Mouse (Mus musculus) forebrain, embryonic 10.5 days (tissue): ENCODE measurements at regions not wholly inside any gene's neighbourhood (a gene's known extent, or its start where the extent isn't known, plus 50 kb on each side); places are given as distances from the start of the nearest gene placed in this dataset.
A peak's percentile ranks its signal among the peaks of the same experiment; 100 is the strongest.

Experiments used
- DNase-seq: peaks from one replicate; pipeline ENCODE4 v3.0.0-alpha.2; 2017; ENCODE audit warnings: low spot score; ENCODE audit errors: extremely low spot score
- H3K27ac ChIP-seq: fragments of 300-500 bp; sonication (generic); 2 replicates; pipeline ENCODE4 v1.5.1; 2016; ENCODE audit warnings: mild to moderate bottlenecking
- H3K27me3 ChIP-seq: fragments of 300-500 bp; sonication (generic); 2 replicates; pipeline ENCODE4 v1.6.1; 2016; ENCODE audit warnings: mild to moderate bottlenecking; ENCODE audit not compliant: poor library complexity, severe bottlenecking
- H3K36me3 ChIP-seq: fragments of 300-500 bp; sonication (generic); replicated peaks from 2 replicates; pipeline ENCODE4 v1.6.1; 2016; ENCODE audit warnings: mild to moderate bottlenecking, moderate library complexity
- H3K4me1 ChIP-seq: fragments of 300-500 bp; sonication (generic); 2 replicates; pipeline ENCODE4 v1.6.1; 2016
- H3K4me3 ChIP-seq: fragments of 300-500 bp; sonication (generic); 2 replicates; pipeline ENCODE4 v1.5.1; 2016; ENCODE audit warnings: mild to moderate bottlenecking, moderate library complexity
- H3K9me3 ChIP-seq: fragments of 300-500 bp; sonication (generic); 2 replicates; pipeline ENCODE4 v1.6.1; 2016; ENCODE audit warnings: mild to moderate bottlenecking, moderate library complexity
- WGBS: fragments of 180-500 bp; shearing (Covaris S2); methylation state at CpG from one replicate; pipeline ENCODE4 v1.1.7; 2016; 5-methylcytosine and 5-hydroxymethylcytosine counted together

GRCm38 (mm10) chr14:58392055-58392726, 321.8 kb downstream of the Fgf9 start:
- Histone ChIP-seq H3K36me3 (no peaks in the 10 kb centered on the region), H3K4me1 (peaks cover 17% of the 10 kb centered on the region), H3K4me3 (no peak overlapping the region), H3K27ac (no peak overlapping the region), H3K9me3 (no peaks in the 10 kb centered on the region), H3K27me3 (no peaks in the 10 kb centered on the region)
- WGBS = 92% methylated on average over 9 of the region's 9 CpGs
- no peak for DNase-seq

DNA sequence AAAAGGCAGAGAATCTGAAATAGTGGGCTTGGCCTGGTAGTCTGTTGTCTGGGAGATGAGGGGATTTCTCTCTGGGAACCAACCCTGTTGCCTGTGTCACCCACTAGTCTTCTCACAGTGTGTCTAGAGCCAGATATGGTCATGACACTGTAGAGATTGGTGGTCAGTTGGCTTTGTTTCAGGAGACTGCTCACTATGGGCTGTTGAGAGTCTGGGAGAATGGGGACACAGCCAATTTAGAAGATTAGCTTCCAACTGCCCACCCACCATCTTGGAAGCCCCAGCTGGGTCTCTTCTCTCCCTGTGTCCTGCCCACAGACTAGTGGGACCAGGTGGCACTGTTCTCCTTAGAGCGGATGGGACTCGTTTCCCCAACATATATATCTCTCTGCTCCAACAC, 320.4 kb downstream of the Fgf9 start:
- Histone ChIP-seq H3K9me3 (no peaks in the 10 kb centered on the region), H3K27ac (no peak overlapping the region), H3K27me3 (no peaks in the 10 kb centered on the region), H3K36me3 (no peaks in the 10 kb centered on the region), H3K4me1 (peaks cover 17% of the 10 kb centered on the region), H3K4me3 (no peak overlapping the region)
- DNase-seq = no peak
- 97% methylated on average over 2 of the region's 2 CpGs for WGBS

- Histone ChIP-seq H3K27ac (0 out of 2 replicates have a peak overlapping the region, but pooled peaks have one; percentile 40), H3K4me3 (no peak overlapping the region), H3K4me1 (peaks cover 17% of the 10 kb centered on the region), H3K9me3 (no peaks in the 10 kb centered on the region), H3K36me3 (no peaks in the 10 kb centered on the region), H3K27me3 (no peaks in the 10 kb centered on the region)
- DNase-seq = no peak
- WGBS = 82% methylated on average over 9 of the region's 9 CpGs
Measured at GRCm38 (mm10) chr14:58387348-58388000, 317.1 kb downstream of the Fgf9 start.

DNA sequence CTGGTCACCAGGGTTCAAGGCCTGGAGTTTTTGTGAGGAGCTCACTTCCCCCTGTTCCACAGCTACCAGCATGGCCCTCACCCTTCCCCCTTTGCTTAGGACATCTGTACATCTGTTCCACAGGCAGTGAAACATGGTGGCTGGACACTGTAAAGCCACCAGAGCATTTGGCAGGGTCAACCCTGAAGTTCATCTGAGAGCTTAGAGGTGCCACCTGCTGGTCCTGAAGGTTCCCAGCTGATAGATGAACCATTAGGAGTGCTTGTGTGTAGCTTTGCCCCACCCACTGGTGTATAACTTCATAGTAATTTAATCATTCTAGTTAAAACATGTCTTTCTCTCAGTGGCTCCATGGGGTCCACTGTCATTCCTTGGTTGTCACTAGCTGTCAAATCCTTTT, 304.7 kb downstream of the Fgf9 start:
- H3K36me3 ChIP-seq = no peaks in the 10 kb centered on the region
- H3K4me3 ChIP-seq = no peak overlapping the region
- no peaks in the 10 kb centered on the region for H3K4me1 ChIP-seq
- DNase-seq = no peak
- no peaks in the 10 kb centered on the region; the same call in 1 of the 2 replicates for H3K9me3 ChIP-seq
- no peak overlapping the region for H3K27ac ChIP-seq
- H3K27me3 ChIP-seq = no peaks in the 10 kb centered on the region

- Histone ChIP-seq H3K4me1 (peaks cover 13% of the 10 kb centered on the region), H3K27me3 (no peaks in the 10 kb centered on the region), H3K4me3 (no peak overlapping the region), H3K9me3 (no peaks in the 10 kb centered on the region), H3K27ac (no peak overlapping the region), H3K36me3 (no peaks in the 10 kb centered on the region)
- WGBS = 91% methylated on average over 2 of the region's 2 CpGs
- no peak for DNase-seq
Measured at GRCm38 (mm10) chr14:58356824-58357223, 286.5 kb downstream of the Fgf9 start.

- no peak for DNase-seq
- no peaks in the 10 kb centered on the region for H3K9me3 ChIP-seq
- H3K36me3 ChIP-seq = no peaks in the 10 kb centered on the region
- peaks cover 4% of the 10 kb centered on the region for H3K4me1 ChIP-seq
- no peaks in the 10 kb centered on the region for H3K27me3 ChIP-seq
- no peak overlapping the region for H3K27ac ChIP-seq
- H3K4me3 ChIP-seq = no peak overlapping the region
Measured at GRCm38 (mm10) chr14:58352986-58353385, 282.6 kb downstream of the Fgf9 start.

GRCm38 (mm10) chr14:58336148-58336547, 265.8 kb downstream of the Fgf9 start:
- H3K4me1 ChIP-seq = 0 out of 2 replicates have a peak, but pooled peaks cover 4% of the 10 kb centered on the region
- no peak for DNase-seq
- no peak overlapping the region for H3K27ac ChIP-seq
- no peaks in the 10 kb centered on the region for H3K9me3 ChIP-seq
- no peaks in the 10 kb centered on the region for H3K36me3 ChIP-seq
- WGBS = 82% methylated on average over 14 of the region's 14 CpGs
- no peak overlapping the region for H3K4me3 ChIP-seq
- no peaks in the 10 kb centered on the region for H3K27me3 ChIP-seq

DNA sequence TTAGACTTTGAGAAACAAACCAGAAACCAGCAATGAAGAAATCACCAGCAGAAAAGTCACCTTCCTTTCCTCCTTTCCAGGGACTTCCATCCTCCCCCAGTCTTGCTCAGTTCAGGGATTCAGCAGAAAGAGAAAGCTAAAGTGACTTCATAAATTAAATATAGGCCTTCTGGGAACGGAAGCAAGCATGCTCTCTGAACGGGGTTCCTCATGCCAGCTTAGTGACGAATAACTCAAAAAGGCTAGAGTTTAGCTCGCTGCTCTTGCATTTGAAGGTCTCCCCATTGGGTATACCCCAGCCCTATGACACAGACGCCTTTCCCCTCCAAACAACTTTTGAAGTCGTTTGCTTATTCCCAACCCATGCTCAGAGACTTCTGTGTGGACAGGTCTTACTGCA, 252.8 kb downstream of the Fgf9 start:
- Histone ChIP-seq H3K36me3 (no peaks in the 10 kb centered on the region), H3K27me3 (no peaks in the 10 kb centered on the region), H3K4me3 (no peak overlapping the region), H3K9me3 (no peaks in the 10 kb centered on the region), H3K4me1 (no peaks in the 10 kb centered on the region), H3K27ac (no peak overlapping the region)
- WGBS = 90% methylated on average over 6 of the region's 6 CpGs
- DNase-seq = no peak

DNA sequence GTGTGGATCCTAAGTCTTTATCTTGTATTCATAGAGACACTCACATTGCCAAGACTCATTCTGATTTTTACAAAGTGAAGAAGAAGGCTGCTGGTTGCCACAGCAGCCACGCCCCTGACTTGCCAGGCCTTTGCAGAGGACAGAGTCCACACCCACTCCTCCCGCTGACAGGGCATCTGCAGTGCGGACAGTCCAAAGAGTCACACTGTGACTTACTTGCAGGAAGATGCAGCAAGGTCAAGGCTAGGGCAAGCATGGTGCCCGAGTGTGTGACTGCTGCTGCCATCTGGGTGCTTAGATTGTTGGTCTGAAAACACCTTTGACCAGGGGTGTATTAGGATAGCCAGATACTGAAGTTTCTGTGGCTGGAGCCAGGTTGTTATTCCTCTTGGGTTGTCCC, 252.1 kb downstream of the Fgf9 start:
- no peaks in the 10 kb centered on the region for H3K9me3 ChIP-seq
- WGBS = 89% methylated on average over 4 of the region's 4 CpGs
- no peaks in the 10 kb centered on the region for H3K36me3 ChIP-seq
- peaks cover 4% of the 10 kb centered on the region; the same call in 1 of the 2 replicates for H3K4me1 ChIP-seq
- H3K27me3 ChIP-seq = no peaks in the 10 kb centered on the region
- H3K27ac ChIP-seq = no peak overlapping the region
- H3K4me3 ChIP-seq = no peak overlapping the region
- no peak for DNase-seq

GRCm38 (mm10) chr14:58321875-58322274, 251.5 kb downstream of the Fgf9 start:
- Histone ChIP-seq H3K27me3 (no peaks in the 10 kb centered on the region), H3K4me1 (peaks cover 8% of the 10 kb centered on the region), H3K9me3 (no peaks in the 10 kb centered on the region), H3K36me3 (no peaks in the 10 kb centered on the region), H3K27ac (no peak overlapping the region), H3K4me3 (no peak overlapping the region)
- WGBS = 91% methylated on average over 10 of the region's 10 CpGs
- DNase-seq = no peak

DNA sequence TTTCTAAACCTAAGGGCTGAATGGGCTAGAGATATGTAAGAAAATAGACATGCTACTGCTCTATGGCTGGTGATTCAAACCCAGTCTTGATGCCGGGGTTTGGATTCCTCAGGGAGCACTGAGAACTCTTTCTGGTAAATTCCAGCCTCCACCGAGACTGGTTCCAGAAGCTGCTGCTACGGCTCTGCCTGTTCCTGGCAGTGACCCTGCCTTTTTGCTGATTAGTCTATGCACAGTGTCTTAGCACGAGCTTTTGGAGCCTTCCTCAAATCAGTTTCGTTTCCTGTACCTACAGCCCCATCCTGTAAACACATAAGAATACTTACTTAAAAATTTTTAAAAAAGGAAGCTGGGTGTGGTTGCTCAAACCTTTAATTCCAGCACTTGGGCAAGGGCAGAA, 250.9 kb downstream of the Fgf9 start:
- DNase-seq = no peak
- Histone ChIP-seq H3K4me1 (peaks cover 8% of the 10 kb centered on the region), H3K4me3 (no peak overlapping the region), H3K27me3 (no peaks in the 10 kb centered on the region), H3K27ac (no peak overlapping the region), H3K36me3 (no peaks in the 10 kb centered on the region), H3K9me3 (no peaks in the 10 kb centered on the region)
- 83% methylated on average over 5 of the region's 5 CpGs for WGBS

- 84% methylated on average over 3 of the region's 3 CpGs for WGBS
Measured at GRCm38 (mm10) chr14:58317640-58318039, 247.3 kb downstream of the Fgf9 start.

DNA sequence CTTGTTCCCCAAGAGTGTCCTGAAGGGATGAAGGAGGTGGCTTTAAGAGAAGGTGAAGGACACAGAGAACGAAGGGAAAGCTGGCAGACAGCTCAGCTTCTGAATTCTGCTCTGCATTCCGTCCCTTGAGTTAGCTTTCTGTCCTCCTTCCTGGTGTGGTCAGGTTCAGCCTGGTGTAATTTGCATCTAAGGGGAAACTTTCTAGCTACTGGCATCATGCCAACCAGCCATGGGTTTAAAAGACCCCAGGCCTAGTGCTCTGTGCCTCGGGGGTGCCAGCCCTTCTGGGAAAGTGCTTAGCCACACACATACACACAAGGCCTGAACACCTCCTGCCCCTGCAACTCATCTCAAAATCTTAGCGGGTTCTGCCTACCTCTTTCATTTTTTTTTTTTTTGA, 246.9 kb downstream of the Fgf9 start:
- H3K27ac ChIP-seq = no peak overlapping the region
- no peaks in the 10 kb centered on the region for H3K36me3 ChIP-seq
- H3K27me3 ChIP-seq = no peaks in the 10 kb centered on the region
- no peaks in the 10 kb centered on the region for H3K9me3 ChIP-seq
- 74% methylated on average over 4 of the region's 4 CpGs for WGBS
- peaks cover 8% of the 10 kb centered on the region for H3K4me1 ChIP-seq
- H3K4me3 ChIP-seq = no peak overlapping the region
- DNase-seq = no peak

More at GRCm38 (mm10) chr14:58317640-58318039, 247.3 kb downstream of the Fgf9 start:
- H3K27me3 ChIP-seq = no peaks in the 10 kb centered on the region
- no peak for DNase-seq
- no peaks in the 10 kb centered on the region for H3K9me3 ChIP-seq
- no peaks in the 10 kb centered on the region for H3K36me3 ChIP-seq
- H3K27ac ChIP-seq = no peak overlapping the region
- H3K4me1 ChIP-seq = peaks cover 8% of the 10 kb centered on the region
- no peak overlapping the region for H3K4me3 ChIP-seq
